Mouse (Mus musculus): ENCODE results near the gene Hook2.

- no peak for TF ChIP-seq CTCF (IDR thresholded peaks at IDR 0.05; ENCODE audit: low read depth)
- no peak for TF ChIP-seq EP300 (IDR thresholded peaks at IDR 0.05; ENCODE audit: low read depth)
Observed at GRCm38 (mm10) chr8:84967532-84968304, 22.7 kb upstream of the Hook2 start.
